Mouse (Mus musculus) hindlimb bud, embryonic 11.5 days (tissue): ENCODE results near the gene Slco6d1.
"Not testable (repeated sequence)": the region's sequence is repeated elsewhere in the genome, so short reads cannot be mapped to it uniquely, and the experiment has no call there.

ENCODE experiments used
- DNase-seq: peaks from one replicate; pipeline ENCODE4 v3.0.0-alpha.2; 2012; ENCODE audit warnings: low read depth, low spot score; ENCODE audit errors: extremely low spot score

Gene Slco6d1

DNA sequence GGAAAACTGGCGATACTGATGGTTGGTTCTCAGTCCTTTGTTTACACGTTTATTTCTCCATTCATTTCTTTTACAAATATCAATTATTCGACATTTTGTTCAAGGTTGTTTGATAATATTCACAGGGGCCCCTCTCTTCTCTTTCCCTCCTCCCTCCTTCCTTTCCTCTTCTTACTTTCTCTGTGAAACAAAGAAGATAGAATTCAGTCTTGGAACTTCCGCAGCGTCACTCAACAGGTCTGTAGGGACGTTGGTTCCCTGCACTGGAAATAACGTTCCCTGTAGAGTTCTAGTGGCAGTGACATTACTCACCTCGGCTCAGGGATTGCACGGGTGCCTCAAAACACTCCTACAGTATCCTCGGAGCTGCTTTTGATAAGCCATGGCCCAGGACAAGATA lies at the start of gene Slco6d1:
Slco6d1 (plus strand) TSS at position 301 of the 400 bp plus-strand sequence.
- DNase-seq = no peak

DNA sequence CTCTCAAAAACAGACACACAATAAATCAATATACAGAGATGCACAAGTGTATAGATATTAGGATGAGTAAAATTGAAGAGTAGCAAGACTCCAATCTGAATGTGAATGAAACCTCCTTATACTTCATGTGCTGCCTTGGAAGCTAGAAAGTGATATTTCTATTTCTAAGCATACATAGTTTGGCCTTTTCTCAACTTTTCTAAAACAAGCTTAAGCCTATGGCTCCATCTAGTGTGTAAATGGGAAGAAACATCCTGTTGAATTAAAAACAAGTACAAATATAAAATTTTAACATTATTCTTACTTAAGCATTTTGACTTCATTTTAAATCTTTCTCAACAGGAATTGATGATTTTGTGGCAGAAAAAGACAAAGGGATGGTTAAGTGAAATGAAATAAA lies 28.9 kb upstream of the Slco6d1 start:
- DNase-seq = no peak

DNA sequence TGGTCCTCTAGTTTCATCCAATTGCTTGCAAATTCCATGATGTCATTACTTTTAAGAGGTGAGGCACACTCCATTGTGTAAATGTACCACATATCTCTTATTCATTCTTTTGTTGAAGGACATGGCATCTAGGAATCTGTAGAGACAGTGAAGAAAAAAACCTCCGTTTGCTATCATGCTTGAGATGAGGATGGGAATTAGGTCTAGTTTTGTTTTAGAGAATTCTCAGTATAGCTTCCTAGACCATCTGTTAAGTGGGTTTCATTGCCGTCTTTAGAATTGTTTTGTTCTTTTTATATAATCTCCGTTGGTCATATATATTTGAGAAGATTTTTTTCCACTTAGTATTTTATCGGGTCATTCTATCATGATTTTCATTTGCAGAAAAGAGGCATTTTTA lies 27.0 kb downstream of the Slco6d1 start:
- no peak for DNase-seq

DNA sequence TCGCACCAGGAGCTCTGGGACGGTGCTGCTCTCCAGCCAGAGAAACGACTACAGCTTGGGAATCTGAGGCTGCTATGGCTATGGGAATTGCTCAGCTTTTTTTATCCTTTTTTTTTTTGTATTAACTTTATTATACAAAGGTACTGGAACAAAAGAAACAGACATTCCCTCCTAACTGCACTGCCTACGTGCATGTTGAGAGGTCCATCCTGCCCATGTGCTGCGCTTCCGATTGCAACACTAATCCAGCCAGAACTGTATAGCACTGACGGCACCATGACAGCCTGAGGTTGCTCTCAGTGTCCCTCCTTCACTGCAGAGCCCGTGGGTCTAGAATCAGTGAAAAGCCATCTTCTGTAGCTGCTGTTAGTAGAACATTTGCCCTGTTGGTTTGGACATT lies 38.3 kb downstream of the Slco6d1 start:
- DNase-seq = not testable (repeated sequence)

DNA sequence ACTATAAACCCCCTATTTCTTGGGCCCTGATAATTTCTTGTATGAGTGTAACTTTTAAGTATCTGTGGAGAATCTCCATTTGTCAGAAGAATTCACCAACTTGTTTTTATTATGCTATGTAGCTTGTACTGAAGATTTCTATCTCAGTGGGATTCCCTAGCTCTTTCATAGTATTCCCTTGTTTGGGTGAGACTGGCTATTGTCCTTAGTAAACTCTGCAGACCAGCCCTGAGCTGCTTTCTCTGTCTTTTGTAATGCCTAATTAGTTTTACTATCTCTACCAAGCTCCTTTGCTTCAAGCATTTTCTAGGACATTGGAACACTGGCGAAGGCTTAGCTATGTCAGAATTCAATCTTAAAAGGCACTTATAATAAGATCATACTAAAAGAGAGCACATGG lies 55.5 kb downstream of the Slco6d1 start:
- DNase-seq = not testable (repeated sequence)

DNA sequence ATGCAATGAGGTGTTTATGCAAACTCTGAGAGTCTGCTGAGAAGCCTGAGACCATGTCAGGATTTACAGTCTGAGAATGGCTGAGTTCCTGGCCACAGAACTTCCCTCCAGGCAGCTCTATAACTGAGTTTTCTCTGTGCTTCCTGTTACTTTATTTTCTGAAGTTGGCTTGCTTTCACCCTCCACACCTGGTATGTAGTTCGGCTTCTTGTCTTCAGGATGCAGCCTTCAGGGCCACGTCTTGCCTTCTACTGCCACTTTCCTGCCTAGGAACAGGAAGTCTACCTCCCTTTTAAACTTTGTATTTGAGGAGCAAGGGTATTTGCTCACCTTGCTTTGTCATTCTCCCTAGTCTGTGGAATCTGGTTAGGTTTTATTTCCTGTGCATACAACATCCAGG lies 58.3 kb downstream of the Slco6d1 start:
- no peak for DNase-seq

DNA sequence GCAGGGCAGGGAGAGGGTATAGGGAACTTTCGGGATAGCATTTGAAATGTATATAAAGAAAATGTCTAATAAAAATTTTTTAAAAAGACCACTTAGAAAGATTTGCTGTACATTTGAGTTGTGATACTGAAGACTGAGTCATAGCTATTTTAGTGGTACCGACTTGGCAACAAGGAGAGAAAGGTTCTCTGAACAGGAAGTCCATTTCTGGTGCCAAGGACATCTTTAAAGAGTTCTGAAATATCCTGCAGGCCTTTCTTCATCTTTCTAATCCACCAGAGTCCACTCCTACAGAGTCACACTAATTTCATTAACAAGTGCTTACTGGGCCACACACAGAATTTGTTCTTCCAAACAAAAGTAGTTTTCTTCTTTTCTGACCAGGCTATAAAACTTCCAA lies 85.1 kb downstream of the Slco6d1 start:
- DNase-seq = no peak

DNA sequence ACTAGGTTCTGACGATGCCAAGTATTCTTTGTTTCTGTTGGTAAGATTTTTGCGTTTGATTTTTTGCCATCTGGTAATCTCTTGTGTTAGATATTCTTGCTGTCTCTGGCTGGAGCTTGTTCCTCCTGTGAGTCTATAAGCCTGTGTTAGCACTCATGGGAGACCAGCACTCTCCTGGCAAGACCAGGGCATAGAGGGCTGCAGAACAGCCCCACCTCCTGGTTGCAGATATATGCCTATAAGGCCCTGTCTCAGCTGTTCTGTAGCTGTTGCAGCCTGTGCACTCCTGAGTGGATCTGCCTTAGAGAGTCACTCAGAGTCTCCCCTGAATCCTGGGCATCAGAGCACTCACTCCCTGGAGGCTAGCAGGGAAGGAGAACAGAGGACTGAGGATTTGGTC lies 102.1 kb downstream of the Slco6d1 start:
- no peak for DNase-seq

DNA sequence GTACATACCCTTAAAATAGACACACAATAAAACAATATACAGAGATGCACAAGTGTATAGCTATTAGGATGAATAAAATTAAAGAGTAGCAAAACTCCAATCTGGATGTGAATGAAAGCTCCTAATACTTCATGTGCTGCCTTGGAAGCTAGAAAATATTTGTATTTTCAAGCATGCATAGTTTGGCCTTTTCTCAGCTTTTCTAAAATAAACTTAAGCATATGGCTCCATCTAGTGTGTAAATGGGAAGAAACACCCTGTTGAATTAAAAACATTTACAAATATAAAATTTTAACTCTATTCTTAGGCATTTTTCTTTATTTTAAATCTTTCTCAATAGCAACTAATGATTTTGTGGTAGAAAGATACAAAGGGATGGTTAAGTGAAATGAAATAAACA lies 102.6 kb downstream of the Slco6d1 start:
- no peak for DNase-seq

DNA sequence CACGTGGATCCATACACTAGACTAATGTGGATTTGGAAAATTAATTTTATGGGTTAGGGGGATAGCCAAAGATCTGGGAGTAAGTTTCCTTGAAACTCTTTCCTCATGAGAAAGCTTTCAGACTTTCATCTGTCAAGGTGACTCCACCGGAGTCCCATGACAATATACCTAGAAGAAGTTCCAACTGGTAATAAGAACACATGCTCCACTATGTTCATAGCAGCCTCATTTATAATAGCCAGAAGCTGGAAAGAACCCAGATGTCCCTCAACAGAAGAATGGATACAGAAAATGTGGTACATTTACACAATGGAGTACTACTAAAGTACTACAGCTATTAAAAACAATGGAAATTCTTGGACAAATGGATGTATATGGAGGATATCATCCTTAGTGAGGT lies 107.4 kb downstream of the Slco6d1 start:
- DNase-seq = not testable (repeated sequence)

DNA sequence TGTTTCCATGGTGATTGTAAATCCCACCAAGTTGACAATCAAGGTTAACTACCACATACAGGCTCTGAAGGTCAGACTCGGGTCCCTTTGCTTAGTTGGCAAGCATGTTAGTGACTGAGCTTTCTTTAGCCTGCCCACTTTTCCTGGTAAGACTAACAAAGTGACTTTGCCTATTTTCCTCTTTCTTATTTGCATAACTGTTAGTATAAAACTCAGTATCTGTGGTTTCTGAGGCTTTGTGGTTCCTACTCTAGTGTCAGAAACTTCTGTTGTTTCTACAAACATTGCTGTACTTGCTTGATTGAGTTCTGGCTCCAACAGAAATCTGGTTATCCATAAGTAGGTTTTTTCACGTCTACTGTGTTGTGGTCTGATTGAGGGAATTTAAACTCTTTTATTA lies 124.4 kb downstream of the Slco6d1 start:
- no peak for DNase-seq

DNA sequence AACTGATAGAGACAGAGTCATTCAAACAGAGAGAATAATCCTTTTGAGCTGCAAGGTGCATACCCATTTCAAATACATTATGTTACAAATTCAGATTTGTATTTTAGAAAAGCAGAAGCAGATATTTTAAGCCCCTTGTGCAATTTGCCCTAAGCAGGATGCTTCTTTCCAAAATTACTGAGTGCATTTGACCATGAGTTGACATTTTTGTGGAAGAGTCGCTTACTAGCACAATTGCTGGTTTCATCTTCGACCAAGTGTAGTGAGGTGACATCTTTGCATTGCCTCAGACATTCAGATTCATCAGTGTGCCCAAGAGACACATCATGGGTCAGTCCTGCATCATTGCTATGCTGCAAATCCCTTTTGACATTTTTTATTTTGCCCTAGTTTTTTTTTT lies 133.5 kb downstream of the Slco6d1 start:
- no peak for DNase-seq

DNA sequence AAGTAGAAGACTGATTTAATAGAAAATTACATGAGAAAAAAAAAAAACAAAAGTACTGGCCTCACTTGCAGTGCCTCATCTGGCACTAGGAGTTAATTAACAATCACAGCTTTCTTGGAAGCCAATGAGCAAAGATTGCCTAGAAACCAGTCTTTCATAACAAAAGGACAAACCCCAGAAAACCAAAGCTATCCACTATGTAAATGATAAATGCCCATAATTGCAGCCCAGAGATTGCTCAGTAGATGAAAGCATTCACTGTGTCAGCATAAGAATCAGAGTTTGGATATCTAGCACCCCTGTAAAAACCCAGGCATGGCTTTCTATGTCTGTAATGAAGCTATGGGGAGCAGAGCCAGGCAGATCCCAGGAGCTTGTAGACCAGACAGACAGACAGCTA lies 144.8 kb downstream of the Slco6d1 start:
- DNase-seq = no peak
